Mouse (Mus musculus) liver, embryonic 14.5 days (tissue): ENCODE data around the gene C2cd3.

Experiments used
- CTCF ChIP-seq: IDR thresholded peaks from 2 replicates; pipeline ENCODE4 v1.5.1; 2016; ENCODE audit warnings: antibody characterized with exemption, low read depth, control low read depth
- EP300 ChIP-seq: IDR thresholded peaks from 2 replicates; pipeline ENCODE4 v1.6.1; 2016; ENCODE audit warnings: antibody characterized with exemption, low read depth

DNA sequence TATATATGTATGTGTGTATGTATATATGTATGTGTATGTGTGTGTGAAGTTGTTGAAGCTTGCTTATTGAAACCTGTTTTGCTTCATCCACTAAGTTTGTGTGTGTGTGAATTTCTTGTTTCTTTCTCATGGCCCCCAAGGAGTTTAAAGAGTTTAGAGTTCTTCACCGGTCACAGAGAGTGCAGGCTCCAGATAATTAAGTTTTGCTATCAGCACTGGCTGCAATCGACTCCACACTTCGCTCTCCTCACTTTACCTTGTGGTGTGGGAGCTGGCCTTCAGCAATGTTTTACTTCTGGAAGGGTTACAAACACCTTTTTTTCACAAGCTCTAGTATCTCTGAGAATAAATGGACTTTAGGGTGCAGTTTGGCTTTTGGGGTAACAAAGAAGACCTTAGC lies 40.8 kb upstream of the C2cd3 start:
- TF ChIP-seq EP300 (no peak), CTCF (no peak)
